Mouse (Mus musculus): ENCODE data around the gene Ubap1. TPM values are rescaled to one million over a fixed set of nuclear protein-coding genes. Genes with fewer than 3 reads are reported as not detected.
A peak's percentile ranks its signal among the peaks of the same experiment; 100 is the strongest.

Ubap1 gene
- polyA plus RNA-seq, 1 experiment, result 7.0 TPM

DNA sequence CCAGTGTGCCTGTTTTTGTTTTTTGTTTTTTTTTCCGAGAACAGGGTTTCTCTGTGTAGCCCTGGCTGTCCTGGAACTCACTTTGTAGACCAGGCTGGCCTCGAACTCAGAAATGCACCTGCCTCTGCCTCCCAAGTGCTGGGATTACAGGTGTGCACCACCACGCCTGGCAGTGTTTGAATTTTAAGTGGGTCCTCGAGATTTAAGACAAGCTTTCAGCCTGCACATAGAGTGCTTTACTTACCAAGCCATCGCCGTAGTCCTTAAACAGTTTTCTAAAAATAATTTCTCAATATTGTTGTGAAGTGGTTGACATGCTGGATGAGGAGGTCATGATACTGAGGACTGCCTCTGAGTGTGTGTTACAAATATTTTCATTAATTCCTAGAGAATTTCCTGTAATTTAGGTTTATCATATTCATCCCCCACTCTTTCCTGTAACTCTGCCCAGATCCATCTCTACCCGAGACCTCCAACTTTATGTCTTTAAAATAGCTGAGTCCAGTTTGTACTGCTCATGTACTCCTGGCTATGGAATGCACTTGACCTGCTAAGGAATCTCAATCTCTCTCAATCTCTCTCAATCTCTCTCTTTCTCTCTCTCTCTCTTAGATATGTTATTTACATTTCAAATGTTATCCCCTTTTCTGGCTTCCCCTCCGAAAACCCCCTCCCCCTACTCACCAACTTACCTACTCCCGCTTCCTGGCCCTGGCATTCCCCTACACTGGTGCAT is 21.1 kb downstream of the Ubap1 start:
- no peaks in the 10 kb centered on the region for H3K27me3 ChIP-seq (ENCODE audit: control insufficient read depth)
- no peak overlapping the region for H3K4me3 ChIP-seq (replicated peaks)
- peaks cover 9% of the 10 kb centered on the region for H3K4me1 ChIP-seq (ENCODE audit: control insufficient read depth)
- H3K9me3 ChIP-seq (ENCODE audit: control insufficient read depth, low read length), result no peaks in the 10 kb centered on the region
- TF ChIP-seq GATA1 (IDR thresholded peaks at IDR 0.05; ENCODE audit: low read length) (no peak), TAL1 (IDR thresholded peaks at IDR 0.05; ENCODE audit: low read length) (no peak)
- H3K36me3 ChIP-seq (ENCODE audit: control insufficient read depth), result peaks cover 82% of the 10 kb centered on the region

DNA sequence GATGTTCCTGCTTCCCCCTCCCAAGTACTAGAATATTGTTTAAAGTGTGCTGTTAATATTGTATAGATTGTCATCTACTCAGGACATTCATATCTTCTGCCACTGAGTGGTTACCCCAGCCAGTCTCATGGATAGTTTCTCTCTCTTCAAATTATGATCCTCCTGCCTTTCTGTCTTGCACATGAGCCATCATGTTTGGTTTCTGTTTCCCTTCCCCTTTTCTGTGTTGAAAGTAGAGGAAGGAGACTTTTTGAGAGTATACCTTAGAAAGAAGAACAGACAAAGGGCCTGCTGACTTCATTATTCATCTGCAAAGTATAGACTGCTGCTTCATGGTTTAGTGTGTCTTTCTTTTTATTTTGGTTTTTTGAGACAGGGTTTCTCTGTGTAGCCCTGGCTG is 28.8 kb downstream of the Ubap1 start:
- Histone ChIP-seq H3K36me3 (ENCODE audit: control insufficient read depth) (peaks cover 95% of the 10 kb centered on the region), H3K27me3 (ENCODE audit: control insufficient read depth) (no peaks in the 10 kb centered on the region), H3K4me3 (replicated peaks) (no peak overlapping the region), H3K9me3 (ENCODE audit: control insufficient read depth, low read length) (no peaks in the 10 kb centered on the region), H3K4me1 (ENCODE audit: control insufficient read depth) (peaks cover 24% of the 10 kb centered on the region)
- TF ChIP-seq GATA1 (IDR thresholded peaks at IDR 0.05; ENCODE audit: low read length) (no peak), TAL1 (IDR thresholded peaks at IDR 0.05; ENCODE audit: low read length) (no peak)

DNA sequence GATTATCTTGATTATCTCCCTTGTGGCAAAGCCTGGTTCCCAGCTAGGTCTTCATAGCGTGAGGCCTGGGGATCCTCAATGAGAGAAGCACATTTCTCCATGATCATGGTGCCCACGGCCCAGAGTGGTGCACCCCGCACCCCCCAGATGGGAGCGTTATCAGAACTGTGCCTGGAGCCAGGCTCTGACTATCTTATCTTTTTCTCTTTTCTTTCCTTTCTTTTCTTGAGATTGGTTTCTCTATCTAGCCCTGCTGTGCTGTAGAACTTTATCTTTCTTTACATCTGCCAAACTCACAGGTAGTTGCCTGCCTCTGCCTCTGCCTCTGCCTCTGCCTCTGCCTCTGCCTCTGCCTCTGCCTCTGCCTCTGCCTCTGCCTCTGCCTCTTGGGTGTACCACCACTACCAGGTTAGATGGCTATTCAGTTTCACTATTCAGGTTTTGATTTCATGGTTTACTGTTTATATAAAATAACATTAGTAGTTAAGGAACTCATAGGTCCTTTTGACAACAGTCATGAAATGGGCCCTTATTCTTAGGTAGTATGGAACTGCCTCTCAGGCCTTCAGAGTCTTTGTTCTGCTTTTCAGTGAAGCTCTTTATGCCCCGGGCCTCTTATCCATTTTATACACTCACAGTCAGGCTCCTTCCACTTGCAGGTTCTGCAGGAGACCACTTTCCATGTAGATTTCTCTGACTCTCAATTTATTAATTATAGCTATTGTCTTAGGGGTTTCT is 32.6 kb downstream of the Ubap1 start:
- H3K27me3 ChIP-seq (ENCODE audit: control insufficient read depth), result no peaks in the 10 kb centered on the region
- no peak overlapping the region for H3K4me3 ChIP-seq (replicated peaks)
- peaks cover 35% of the 10 kb centered on the region for H3K4me1 ChIP-seq (ENCODE audit: control insufficient read depth)
- H3K36me3 ChIP-seq (ENCODE audit: control insufficient read depth), result peaks cover 97% of the 10 kb centered on the region
- no peaks in the 10 kb centered on the region for H3K9me3 ChIP-seq (ENCODE audit: control insufficient read depth, low read length)
- no peak for TF ChIP-seq GATA1 (IDR thresholded peaks at IDR 0.05; ENCODE audit: low read length)
- TF ChIP-seq TAL1 (IDR thresholded peaks at IDR 0.05; ENCODE audit: low read length), result no peak

DNA sequence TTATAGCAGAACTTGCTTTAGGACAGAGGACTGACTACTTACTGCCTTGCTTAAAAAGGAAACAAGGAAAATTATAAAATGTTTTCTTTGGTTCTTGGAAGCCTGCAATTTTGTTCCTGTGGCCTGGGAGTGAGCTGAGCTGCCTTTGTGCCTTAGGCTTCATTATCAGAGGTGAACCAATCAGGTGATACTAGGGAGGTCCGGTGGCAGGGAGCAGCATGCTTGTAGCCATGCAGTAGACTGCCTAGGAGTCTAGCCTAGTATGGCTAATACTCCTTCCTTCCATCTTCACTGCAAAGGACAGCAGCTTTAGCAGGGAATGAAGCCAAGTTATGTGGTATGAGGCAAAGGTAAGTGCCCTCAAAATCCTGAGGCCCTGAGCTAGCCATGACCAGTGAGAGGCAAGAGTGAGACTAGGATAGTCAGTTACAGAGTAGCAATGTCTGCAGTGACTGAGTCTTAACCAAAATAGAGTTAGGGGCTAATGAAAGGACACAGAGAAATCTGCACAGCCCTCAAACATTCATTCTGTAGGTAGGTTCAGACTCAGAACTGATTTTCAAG is 37.7 kb downstream of the Ubap1 start:
- peaks cover 98% of the 10 kb centered on the region for H3K36me3 ChIP-seq (ENCODE audit: control insufficient read depth)
- no peaks in the 10 kb centered on the region for H3K9me3 ChIP-seq (ENCODE audit: control insufficient read depth, low read length)
- TF ChIP-seq TAL1 (IDR thresholded peaks at IDR 0.05; ENCODE audit: low read length), result no peak
- no peak for TF ChIP-seq GATA1 (IDR thresholded peaks at IDR 0.05; ENCODE audit: low read length)
- peak overlapping the region; percentile 23 for H3K4me3 ChIP-seq (replicated peaks)
- peaks cover 66% of the 10 kb centered on the region for H3K4me1 ChIP-seq (ENCODE audit: control insufficient read depth)
- no peaks in the 10 kb centered on the region for H3K27me3 ChIP-seq (ENCODE audit: control insufficient read depth)

DNA sequence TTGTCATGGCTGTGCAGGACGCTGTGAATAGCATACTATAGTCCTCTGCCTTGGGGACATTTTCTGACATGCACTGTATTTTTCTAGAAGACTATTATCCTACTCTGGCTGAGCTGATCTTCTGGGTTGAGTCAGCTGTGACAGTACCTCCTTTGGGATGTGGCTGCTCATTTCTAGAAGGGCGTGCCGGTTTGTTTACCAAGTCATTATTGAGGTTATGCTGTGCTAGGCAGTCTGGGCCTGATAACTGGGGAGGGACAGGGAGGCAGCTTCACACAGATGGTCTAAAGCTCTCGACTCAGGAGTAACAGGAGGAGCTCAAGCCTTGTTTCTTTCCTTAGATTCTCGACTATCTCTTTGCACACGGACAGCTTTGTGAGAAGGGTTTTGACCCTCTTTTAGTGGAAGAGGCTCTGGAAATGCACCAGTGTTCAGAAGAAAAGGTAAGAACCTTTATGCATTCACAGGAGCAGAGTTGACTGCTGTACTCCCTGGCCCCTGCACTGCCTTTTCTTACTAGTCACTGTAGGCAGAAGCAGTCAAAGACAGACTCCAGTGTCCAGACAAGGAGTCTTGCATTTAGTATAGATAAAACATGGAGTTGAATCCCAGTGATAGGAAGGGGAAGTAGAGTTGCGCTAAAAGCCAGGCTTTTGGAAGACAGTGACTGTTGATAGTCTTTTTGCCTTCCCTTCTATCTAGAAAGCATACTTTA is 39.1 kb downstream of the Ubap1 start:
- peaks cover 100% of the 10 kb centered on the region for H3K36me3 ChIP-seq (ENCODE audit: control insufficient read depth)
- H3K4me1 ChIP-seq (ENCODE audit: control insufficient read depth), result peaks cover 59% of the 10 kb centered on the region
- no peaks in the 10 kb centered on the region for H3K27me3 ChIP-seq (ENCODE audit: control insufficient read depth)
- no peaks in the 10 kb centered on the region for H3K9me3 ChIP-seq (ENCODE audit: control insufficient read depth, low read length)
- TF ChIP-seq TAL1 (IDR thresholded peaks at IDR 0.05; ENCODE audit: low read length) (peak; percentile 70), GATA1 (IDR thresholded peaks at IDR 0.05; ENCODE audit: low read length) (peak; percentile 68)
- H3K4me3 ChIP-seq (replicated peaks), result peak overlapping the region; percentile 71

DNA sequence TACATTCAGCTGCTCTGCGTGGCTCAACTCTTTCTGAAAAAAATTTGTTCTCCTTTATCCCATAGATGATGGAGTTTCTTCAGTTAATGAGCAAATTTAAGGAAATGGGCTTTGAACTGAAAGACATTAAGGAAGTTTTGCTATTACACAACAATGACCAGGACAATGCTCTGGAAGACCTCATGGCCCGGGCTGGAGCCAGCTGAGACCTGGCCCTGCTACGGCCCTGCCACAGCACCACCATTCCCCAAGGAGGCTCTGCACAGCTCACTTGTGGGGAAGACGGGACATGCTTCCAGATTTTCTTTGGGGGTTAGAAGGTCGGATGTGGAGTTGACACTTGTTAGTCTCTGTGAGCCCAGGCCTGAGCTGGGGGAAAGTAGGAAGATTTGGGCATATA is 39.8 kb downstream of the Ubap1 start:
- Histone ChIP-seq H3K36me3 (ENCODE audit: control insufficient read depth) (peaks cover 100% of the 10 kb centered on the region), H3K4me3 (replicated peaks) (peak overlapping the region; percentile 71), H3K4me1 (ENCODE audit: control insufficient read depth) (peaks cover 56% of the 10 kb centered on the region)

DNA sequence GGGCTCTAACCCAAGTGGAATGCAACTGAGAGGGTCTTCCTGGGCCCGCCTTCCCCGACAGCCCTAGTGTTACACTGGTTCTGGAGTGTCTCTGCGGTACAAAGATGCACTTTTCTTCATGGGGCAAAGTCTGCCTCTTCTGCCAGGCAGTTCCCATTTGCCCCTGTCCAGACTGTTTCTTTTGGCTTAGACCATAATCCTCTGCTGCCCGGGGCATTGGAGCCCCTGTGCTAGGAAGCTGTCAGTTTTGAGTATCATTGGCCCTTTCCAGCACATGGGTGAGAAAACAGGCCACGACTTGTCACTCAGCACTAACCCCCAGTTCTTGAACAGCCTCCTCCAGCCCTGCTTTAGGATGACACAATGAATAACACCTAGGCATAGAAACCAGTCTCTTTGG is 40.4 kb downstream of the Ubap1 start:
- H3K9me3 ChIP-seq (ENCODE audit: control insufficient read depth, low read length), result no peaks in the 10 kb centered on the region
- no peaks in the 10 kb centered on the region for H3K27me3 ChIP-seq (ENCODE audit: control insufficient read depth)
- peak overlapping the region; percentile 71 for H3K4me3 ChIP-seq (replicated peaks)
- H3K36me3 ChIP-seq (ENCODE audit: control insufficient read depth), result peaks cover 100% of the 10 kb centered on the region
- TF ChIP-seq GATA1 (IDR thresholded peaks at IDR 0.05; ENCODE audit: low read length) (no peak), TAL1 (IDR thresholded peaks at IDR 0.05; ENCODE audit: low read length) (no peak)
- H3K4me1 ChIP-seq (ENCODE audit: control insufficient read depth), result peaks cover 54% of the 10 kb centered on the region

More for the DNA sequence above, 39.8 kb downstream of the Ubap1 start:
- no peaks in the 10 kb centered on the region for H3K27me3 ChIP-seq (ENCODE audit: control insufficient read depth)
- H3K9me3 ChIP-seq (ENCODE audit: control insufficient read depth, low read length), result no peaks in the 10 kb centered on the region
- TF ChIP-seq GATA1 (IDR thresholded peaks at IDR 0.05; ENCODE audit: low read length) (no peak), TAL1 (IDR thresholded peaks at IDR 0.05; ENCODE audit: low read length) (no peak)

DNA sequence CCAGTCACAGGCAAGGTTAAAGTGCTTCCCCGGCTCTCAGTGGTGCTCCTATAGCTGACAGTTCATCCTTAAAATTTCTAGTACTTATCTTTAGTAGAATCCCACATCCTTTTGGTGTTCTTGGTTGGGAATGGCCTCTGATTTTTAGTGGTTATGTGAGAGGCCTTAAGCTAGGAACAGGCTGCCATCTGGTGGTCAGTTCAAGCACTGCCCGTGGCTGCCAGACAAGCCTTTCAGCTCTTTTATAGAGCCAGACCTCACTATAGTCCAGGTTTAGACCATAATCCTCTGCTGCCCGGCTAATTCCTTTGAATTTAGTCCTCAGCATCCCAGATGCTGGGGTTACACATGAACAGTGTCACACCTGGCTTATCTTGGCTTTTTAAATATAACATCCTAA is 41.3 kb downstream of the Ubap1 start:
- H3K36me3 ChIP-seq (ENCODE audit: control insufficient read depth), result peaks cover 100% of the 10 kb centered on the region
- peaks cover 54% of the 10 kb centered on the region for H3K4me1 ChIP-seq (ENCODE audit: control insufficient read depth)
- peak overlapping the region; percentile 71 for H3K4me3 ChIP-seq (replicated peaks)
- TF ChIP-seq TAL1 (IDR thresholded peaks at IDR 0.05; ENCODE audit: low read length) (no peak), GATA1 (IDR thresholded peaks at IDR 0.05; ENCODE audit: low read length) (no peak)
- H3K27me3 ChIP-seq (ENCODE audit: control insufficient read depth), result no peaks in the 10 kb centered on the region
- no peaks in the 10 kb centered on the region for H3K9me3 ChIP-seq (ENCODE audit: control insufficient read depth, low read length)

DNA sequence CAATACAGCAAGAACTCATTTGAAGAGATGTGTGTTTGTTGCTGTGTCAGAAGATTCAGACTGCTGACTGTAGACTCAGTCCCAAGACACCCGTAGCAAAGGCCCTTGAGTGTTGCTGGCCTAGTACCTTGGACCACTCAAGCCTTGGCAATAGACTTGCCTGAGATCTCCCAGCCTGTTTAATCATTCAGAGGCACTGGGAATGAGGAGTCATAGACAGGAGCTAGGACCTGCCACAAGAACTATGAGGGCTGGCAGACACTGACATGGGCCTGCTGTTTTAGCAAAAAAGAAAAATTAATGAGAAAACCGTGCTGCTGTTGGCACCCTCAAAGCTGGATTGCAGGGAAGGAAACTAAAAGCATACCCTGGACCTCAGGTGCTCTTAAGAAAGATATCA is 42.2 kb downstream of the Ubap1 start:
- Histone ChIP-seq H3K9me3 (ENCODE audit: control insufficient read depth, low read length) (no peaks in the 10 kb centered on the region), H3K27me3 (ENCODE audit: control insufficient read depth) (no peaks in the 10 kb centered on the region), H3K4me3 (replicated peaks) (no peak overlapping the region), H3K36me3 (ENCODE audit: control insufficient read depth) (peaks cover 100% of the 10 kb centered on the region), H3K4me1 (ENCODE audit: control insufficient read depth) (peaks cover 48% of the 10 kb centered on the region)
- TF ChIP-seq GATA1 (IDR thresholded peaks at IDR 0.05; ENCODE audit: low read length) (no peak), TAL1 (IDR thresholded peaks at IDR 0.05; ENCODE audit: low read length) (no peak)

Measured in erythroblast, embryonic 14.5 days (primary cell).